Mouse (Mus musculus) liver, adult (tissue): ENCODE measurements at regions not wholly inside any gene's neighbourhood (a gene's known extent, or its start where the extent isn't known, plus 50 kb on each side); places are given as distances from the start of the nearest gene placed in this dataset.

Source experiments
- GATA4 ChIP-seq: IDR thresholded peaks from 2 replicates; pipeline ENCODE4 v1.6.1; 2014; ENCODE audit warnings: mild to moderate bottlenecking, low read length; ENCODE audit not compliant: insufficient replicate concordance

DNA sequence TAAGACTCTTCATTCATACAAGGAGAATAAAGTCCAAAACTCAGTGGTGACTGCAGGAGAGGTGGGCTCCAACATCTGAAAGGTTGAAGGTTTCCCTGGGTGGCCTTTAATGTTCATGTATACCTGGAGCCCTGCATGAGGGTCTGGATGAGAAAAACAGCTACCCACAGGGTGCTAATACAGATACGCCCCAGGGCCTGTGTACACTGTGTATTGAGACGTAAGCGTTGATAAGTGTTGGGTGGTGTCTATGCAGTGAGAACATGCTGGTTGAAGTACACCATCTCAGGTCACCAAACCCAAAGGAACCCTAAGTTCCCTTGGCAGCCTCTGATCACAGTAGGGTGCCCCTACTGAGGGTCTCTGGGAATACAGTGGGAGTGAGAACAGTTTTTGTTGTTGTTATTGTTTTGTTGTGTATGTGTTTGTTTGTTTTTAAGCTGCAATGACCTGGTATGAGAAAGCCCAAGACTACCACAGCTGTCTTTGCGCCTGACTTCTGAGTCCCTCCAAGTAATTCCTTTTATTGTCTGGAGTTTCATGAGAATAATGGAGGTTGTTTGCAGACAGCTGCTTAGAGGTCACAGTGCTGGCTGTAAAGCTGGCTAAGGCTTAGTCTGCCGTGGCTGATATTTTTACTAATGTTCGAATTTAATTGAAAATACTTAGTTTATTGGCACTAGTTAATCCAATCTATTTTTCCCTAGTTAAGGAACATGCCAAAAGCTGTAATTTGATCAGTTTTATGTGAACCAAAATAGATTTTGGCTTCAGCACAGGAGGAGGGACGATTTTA is 217.5 kb downstream of the Gm5447 start:
- no peak for TF ChIP-seq GATA4

DNA sequence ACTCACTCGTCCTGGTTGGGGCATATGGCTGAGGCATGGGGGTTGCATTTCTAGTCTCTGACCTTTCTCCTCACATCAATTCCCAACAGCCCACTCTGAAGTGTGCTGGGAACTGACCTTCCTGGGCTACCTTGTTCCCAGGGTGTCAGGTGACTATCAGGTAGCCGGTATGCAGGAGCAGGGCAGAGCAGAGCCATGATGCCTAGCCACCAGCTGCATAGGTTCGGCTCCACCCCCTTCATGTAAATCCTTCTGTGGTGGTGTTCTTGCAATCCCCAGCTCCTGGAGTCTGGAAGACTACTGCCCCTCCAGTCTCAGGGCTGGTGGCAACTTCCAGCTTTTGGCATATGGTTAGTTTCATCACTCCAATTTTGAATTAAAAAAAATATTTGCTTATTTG is 221.0 kb downstream of the Gm5447 start:
- TF ChIP-seq GATA4, result no peak

DNA sequence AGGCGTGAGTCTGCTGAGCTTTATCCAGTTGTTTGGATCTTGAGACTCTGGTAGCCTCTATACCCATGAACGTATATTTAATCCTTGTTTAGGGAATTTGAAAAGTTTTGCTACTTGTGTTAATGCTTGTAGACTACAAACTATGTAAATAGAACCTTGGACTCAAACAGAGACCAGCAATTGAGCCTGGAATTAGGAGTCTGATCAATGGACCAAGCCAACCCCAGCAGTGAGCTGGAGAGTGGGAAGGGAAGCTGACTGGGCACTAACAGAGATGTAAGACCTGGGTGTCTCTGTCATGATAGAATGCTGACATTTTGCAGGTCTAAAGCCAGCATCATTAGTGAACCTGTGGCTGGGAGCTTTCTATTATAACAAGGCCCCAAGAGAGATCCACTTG is 222.5 kb downstream of the Gm5447 start:
- no peak for TF ChIP-seq GATA4

GRCm38 (mm10) chr13:31197593-31197992 is 223.6 kb downstream of the Gm5447 start:
- no peak for TF ChIP-seq GATA4

DNA sequence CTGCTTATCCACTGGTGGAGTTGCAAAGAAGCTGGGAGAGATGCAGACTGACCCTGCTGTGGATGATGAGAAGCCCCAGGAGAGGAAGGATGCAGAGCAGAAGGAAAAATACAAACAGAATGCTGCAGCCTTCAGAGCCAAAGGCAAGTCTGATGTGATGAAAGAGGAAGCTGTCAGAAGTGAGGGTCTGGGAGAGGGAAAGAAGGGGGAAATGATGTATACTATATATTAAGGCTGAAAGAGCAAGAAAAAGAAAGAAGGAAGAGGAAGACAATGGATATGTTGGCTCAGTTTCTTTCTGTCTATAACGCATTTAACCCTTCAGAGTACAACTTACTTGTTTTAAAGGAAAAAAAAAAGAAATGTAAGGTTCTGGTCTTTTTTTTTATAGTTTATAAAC is 225.4 kb downstream of the Gm5447 start:
- TF ChIP-seq GATA4, result no peak

- TF ChIP-seq GATA4, result no peak
These were observed 230.1 kb downstream of the Gm5447 start for GRCm38 (mm10) chr13:31204068-31204467.

DNA sequence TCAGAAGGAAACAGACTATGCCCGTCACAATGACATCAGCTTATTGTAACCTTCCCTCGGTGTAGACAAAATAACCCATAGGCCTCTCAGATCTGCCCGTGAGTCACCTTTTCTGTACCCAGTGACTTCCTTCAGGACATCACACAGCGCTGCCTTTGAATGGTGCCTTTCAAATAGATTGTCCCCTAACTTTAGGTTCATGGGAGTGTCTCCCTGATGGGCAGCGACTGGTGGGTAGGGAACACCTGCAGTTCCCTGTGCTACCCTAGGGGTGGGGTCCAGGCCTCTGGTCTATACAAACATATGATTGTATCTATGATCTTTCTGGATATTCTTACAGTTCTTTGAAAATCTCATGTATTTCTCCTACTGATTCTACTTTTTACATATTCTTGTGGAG is 232.4 kb downstream of the Gm5447 start:
- TF ChIP-seq GATA4, result no peak

- TF ChIP-seq GATA4, result no peak
These were observed 233.7 kb downstream of the Gm5447 start for GRCm38 (mm10) chr13:31207709-31208108.

DNA sequence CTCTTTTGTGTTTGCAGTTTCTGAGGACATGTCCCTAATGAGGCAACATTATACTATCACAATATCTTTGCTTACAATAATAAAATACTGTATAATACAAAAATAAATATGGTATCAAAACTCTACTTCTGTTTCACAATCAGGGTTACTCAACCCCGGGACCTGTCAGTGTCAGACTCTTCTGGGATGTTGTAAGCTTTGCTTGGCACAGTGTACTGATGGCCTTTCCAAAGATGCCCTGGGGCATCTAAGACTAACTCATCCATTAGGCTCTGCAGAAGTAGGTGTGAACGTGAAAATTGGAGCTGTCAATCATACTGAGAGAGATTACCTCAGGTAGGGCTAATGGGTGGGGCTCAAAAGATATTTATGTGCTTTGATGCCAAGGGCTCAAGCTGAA is 249.0 kb downstream of the Gm5447 start:
- no peak for TF ChIP-seq GATA4

GRCm38 (mm10) chr13:31240546-31240945 is 266.5 kb downstream of the Gm5447 start:
- no peak for TF ChIP-seq GATA4

DNA sequence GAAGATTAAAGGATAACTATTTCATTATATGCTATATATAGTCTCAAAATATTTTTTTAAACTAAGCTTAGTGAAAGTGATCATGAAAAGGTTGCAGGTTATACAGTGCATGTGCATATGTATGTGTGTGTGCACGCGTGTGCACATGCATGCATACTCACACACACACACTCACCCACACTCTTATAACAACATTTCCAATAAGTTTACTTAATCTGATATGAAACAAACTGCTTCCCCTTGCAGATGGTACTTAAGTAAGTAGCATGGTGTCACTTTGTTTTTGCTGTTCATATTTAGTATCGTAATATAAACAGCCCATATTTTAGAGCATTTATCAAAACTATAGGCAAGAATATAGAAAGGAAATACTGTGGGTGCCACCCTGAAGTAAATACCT is 275.0 kb downstream of the Gm5447 start:
- no peak for TF ChIP-seq GATA4

DNA sequence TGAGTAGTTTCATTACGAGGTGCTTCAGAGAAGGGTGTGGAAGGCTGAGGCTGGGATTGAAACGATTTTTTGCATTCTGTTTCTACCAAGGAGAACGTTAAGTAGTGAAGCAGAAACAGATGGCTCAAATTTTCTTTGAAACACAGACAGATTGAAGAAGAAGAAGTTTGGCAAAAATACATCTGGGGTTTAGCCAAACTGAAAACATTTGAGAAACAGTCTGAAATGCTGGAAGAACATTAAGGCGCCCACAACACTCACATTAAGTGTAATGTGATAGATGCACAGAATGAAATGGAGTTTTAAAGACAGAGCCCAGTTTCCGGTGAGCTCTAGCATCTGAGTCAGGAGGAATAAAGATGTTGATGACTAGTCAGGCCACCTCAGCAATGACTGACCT is 275.5 kb downstream of the Gm5447 start:
- no peak for TF ChIP-seq GATA4

DNA sequence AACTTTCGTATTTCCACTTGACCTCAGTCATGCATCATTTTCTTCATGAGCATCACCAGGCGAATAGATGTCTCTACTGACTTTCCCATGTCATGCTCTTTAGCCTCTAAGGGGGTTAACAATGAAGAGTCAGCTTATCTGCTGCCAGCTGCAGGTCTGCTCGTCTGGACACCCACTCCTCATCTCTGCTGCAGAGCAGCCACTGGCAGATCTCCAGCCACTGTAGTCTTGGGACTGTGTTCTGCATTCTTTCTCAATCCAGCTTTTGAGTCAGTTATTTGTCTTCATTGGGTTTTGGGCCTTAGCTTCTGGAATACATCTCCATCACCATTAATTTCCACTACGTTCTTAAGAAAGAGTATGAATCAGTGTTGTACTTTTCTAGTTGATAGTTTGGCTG is 280.0 kb downstream of the Gm5447 start:
- no peak for TF ChIP-seq GATA4

- TF ChIP-seq GATA4, result no peak
These were observed 280.7 kb downstream of the Gm5447 start for GRCm38 (mm10) chr13:31254744-31255143.

DNA sequence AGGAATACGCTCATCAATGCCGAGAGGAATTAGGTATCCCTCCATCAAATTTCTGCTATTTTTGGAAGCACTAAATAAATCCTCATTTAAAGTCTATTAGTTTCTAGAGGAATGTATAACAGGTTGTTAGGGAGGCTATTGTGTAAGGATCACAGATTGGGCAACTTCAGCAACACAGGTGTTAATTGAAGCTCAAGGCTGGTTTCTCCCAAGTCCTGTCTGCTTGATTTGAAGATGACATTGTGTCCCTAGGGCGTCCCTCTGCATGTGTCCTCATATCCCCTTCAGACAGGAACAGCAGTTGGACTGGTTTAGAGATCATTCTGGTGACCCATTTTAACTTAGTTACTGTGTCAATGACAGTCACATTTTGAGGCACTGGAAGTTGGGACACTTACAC is 281.5 kb downstream of the Gm5447 start:
- no peak for TF ChIP-seq GATA4

- no peak for TF ChIP-seq GATA4
These were observed 288.1 kb upstream of the Foxq1 start for GRCm38 (mm10) chr13:31267865-31268264.

DNA sequence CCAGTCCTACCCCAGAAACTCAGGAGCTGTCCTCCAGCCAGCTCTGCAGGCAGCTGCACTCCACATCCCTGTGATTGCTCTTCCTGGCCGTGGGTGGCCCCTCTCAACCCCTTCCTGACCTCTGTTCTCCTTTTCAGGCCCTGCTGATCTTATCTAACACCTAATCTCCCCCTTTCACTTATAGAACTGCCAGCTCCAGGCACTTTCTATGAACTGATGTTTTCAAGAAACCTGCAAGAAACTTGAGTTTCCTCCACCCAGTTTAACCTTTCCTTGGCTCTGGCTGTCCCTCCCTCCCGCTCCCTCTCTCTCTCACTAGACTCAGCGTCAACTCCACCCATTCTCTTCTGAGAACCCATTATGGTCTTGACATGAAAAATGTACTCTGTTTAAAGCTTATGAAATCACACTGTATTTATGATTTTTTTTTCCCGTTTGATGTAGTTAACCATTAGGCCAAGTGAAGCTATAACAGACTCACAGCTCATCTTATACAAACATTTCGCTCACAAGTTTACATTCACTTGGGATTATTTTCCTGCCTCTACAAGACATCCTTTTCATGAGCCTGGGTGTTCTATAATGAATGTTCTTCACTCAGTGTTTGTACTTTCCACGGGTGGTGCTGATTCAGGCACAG is 279.8 kb upstream of the Foxq1 start:
- no peak for TF ChIP-seq GATA4
